Mouse (Mus musculus): ENCODE data around the gene Abca7.
A peak's percentile ranks its signal among the peaks of the same experiment; 100 is the strongest.

Gene Abca7

GRCm38 (mm10) chr10:79974668-79975067 is 21.6 kb upstream of the Abca7 start:
- no peak for DNase-seq

- DNase-seq = no peak
Observed at GRCm38 (mm10) chr10:79976071-79976721, 20.1 kb upstream of the Abca7 start.

DNA sequence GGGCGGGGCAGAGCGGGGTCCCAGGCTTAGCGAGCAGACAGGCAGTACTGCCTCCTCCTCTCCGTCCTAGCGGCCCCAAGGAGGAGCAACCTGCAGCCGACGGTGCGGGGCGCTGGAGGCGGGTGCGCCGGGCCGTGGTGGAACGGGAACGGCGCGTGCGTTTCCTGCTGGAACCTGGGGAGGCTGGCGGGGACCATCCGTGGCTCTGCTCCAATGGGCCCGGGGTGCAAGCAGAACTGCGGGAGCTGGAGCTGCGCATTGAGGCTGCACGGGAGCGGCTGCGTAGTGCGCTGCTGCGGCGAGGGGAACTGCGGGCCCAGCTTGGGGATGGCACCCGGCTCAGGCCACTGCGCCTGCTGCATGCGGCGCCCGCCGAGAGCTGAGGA is 19.6 kb upstream of the Abca7 start:
- DNase-seq = no peak

DNA sequence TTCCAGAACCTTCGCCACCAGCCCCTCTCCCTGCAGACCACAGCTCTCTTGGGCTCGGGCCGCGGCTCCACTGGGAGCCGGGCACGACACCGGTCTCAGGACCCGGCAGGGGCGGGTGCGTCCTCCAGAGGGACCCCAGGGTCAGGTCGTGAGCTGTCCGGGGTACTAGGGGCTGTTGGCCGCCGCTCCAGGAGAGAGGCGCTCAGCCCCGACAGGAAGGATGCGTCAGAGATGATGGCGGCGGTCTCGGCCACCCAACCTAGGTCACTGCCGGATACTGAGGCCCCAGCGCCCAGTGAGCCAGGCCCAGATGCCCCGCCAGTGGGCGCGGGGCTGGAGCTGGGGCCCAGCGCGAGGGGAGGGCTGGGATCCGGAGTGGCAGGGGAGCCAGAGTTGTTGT is 19.0 kb upstream of the Abca7 start:
- no peak for DNase-seq

DNA sequence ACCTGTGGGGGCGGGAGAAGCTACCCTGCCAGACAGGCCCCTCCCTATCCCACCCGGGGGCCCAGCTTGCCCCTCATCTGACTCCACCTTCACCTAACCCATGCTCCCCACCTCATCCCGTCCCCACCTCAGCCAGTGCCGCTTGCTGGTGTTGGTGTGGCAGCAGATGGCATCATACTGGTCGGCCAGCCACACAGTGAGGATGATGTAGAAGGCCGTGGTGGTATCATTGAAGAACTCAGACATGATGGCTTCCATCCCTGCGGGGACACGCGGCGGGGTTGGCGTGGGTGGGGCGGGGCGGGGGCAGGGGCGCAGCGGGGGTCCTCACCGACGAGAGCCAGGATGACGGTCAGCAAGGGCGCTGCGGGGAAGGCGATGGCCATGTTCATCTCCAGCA is 18.2 kb upstream of the Abca7 start:
- no peak for DNase-seq

GRCm38 (mm10) chr10:79979401-79980155 is 16.7 kb upstream of the Abca7 start:
- DNase-seq = no peak

DNA sequence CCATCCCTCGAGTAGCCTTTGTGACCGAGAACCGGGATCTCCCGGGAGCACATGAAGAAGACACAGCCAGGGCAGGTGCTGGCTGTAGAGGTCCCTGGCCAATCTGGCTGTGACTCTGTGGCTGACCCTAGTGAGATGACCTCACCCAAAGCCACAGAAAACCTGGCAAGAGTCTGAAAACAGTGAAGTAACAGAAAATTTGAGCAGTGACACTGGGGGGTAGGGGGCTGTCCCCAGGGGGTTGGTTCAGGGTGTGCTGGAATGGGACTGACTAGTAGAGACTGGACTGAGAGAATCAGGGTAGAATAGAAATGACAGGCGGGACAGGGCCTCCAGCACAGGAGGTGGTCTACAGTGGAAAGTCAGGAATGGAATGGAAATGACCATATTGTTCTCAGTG is 13.1 kb upstream of the Abca7 start:
- no peak for DNase-seq

- peak; percentile 69 to 72 for DNase-seq
Observed at GRCm38 (mm10) chr10:79983670-79984069, 12.6 kb upstream of the Abca7 start.

- DNase-seq = peak; percentile 91 to 94
Observed at GRCm38 (mm10) chr10:79984195-79984816, 12.0 kb upstream of the Abca7 start, which contains the start of gene Tmem259. TSS of gene Tmem259 (minus strand) at chr10:79984330.

- DNase-seq = peak; percentile 96 to 99
Observed at GRCm38 (mm10) chr10:79984871-79985270, 11.4 kb upstream of the Abca7 start.

DNA sequence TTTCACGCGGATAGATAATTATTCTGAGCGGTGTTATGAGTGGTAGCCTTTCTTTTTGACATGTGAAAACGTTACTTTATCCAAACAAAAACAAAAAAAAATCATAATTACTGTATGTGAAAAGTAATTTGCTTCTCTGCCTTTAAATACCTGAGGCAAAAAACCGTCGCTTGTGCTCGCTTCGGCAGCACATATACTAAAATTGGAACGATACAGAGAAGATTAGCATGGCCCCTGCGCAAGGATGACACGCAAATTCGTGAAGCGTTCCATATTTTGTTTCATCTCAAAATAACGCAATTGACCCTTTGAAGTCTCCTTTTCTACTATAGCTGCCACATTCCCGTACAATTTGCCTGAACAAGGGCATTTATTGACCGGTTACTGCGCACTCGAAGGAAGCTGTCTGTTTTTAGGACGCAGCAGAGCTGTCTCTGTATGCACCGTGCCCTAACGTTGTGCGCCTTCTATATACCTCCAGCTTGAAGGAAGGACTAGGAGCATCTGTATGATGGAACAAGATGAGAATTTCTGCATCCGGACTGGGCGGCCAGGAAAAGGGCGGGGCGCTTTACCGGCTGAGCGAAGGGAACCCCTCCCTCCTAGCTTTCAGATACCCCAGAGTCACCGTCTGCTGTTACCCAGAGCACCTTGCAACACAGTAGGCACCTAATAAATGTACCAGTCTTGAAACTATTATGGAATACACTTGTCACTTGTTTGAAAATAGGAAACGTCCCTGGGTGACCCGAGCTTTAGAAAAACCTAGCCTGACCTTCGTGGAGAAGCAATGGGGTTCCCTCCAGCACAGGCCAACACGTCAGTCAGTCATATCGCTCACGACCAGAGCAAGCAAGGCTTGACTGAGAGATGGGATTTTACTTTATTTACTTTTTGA is 10.7 kb upstream of the Abca7 start:
- DNase-seq = peak; percentile 79 to 84

DNA sequence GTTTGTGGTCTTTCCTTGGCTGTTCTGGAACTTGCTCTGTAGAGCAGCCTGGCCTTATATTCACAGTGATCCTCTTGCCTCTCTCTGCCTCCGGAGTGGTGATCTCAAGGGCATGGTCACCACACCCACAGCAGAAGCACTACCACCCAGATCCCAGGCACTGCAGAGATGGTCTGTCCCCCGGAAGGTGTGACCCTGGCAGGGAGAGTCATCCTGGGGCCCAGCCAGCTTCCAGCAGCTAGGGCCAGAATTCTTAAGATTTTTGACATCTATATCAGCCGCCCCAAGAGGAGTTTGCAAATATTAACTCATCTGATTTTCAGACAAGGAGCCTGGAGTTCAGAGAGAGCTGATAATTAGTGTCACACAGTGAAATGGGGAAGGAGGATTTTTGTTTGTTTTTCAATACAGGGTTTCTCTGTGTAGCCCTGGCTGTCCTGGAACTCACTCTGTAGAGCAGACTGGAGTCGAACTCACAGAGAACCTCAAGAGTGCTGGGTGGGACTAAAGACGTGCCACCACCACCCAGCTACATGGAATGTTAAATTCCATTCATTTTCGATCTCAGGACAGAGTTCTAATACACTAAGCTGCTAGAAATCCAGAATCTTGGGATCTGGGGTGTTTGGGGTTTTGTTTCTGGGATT is 9.9 kb upstream of the Abca7 start:
- peak; percentile 72 to 89 for DNase-seq

DNA sequence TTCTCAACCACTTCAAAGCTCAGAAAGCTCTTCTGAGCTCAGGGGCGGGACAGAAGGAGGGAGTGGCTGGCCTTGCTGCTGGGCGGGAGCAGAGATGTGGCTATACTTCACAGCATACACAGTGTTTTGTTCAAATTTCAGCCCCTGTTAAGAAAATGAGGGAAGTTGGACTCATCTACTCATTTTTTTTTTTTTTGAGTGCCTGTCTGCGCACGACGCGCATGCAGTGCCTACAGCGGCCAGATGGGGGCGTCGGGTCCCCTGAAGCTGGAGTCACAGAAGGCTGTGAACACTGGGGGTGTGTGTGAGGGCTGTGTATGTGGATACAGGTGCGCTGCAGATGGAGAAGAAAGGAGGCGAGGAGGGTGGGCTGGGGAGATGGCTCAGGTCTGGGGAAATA is 9.3 kb upstream of the Abca7 start:
- DNase-seq = peak; percentile 94 to 95

- peak in 1 of 2 experiments; percentile 44 for DNase-seq
Observed at GRCm38 (mm10) chr10:79987771-79988505, 8.4 kb upstream of the Abca7 start.

GRCm38 (mm10) chr10:79988506-79989271 is 7.6 kb upstream of the Abca7 start, which contains the start of gene Cnn2:
TSS of gene Cnn2 (plus strand) at chr10:79988584.
- DNase-seq = peak; percentile 84 to 92

DNA sequence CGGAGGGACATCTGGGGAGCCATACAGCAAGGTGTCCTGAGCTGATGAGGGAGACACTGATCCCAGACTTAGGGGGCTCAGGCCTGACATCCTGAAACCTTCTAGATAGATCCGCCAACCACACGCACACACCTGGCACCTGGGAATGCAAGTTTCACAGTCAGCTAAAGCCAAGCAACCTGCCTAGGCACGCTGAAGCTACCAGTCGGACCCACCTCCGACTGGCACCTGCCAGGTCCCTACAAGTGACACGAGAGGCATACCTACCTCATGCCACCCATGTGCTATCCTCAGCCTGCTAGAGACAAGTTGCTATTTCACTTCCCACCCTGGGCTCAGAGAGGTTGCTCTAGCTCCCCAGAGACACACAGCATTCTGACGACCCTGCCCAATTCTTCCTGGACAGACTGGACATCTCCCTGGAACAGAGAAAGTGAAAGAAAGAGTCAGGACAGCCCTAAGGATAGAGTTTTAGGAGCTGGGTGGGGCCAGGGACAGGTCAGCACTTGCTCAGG is 7.0 kb upstream of the Abca7 start:
- DNase-seq = no peak

GRCm38 (mm10) chr10:79989870-79990269 is 6.4 kb upstream of the Abca7 start:
- peak; percentile 80 to 94 for DNase-seq

DNA sequence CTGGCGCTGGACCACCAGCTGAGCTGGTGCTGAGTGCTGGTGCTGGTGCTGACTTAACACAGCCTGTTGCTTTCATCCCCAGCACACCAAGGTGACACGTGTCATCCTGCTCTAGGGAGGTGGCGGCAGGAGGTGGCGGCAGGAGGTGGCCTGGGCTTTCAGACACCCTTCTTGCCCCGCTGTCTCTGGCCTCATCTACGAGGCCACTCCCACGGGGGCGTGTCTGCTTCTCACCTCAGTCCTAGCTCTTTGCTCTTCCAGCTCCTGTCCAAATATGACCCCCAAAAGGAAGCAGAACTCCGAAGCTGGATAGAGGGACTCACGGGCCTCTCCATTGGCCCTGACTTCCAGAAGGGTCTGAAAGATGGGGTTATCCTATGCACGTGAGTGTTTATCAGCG is 5.2 kb upstream of the Abca7 start:
- peak in 1 of 2 experiments; percentile 41 for DNase-seq

- DNase-seq = no peak
Observed at GRCm38 (mm10) chr10:79991548-79991947, 4.7 kb upstream of the Abca7 start.

DNA sequence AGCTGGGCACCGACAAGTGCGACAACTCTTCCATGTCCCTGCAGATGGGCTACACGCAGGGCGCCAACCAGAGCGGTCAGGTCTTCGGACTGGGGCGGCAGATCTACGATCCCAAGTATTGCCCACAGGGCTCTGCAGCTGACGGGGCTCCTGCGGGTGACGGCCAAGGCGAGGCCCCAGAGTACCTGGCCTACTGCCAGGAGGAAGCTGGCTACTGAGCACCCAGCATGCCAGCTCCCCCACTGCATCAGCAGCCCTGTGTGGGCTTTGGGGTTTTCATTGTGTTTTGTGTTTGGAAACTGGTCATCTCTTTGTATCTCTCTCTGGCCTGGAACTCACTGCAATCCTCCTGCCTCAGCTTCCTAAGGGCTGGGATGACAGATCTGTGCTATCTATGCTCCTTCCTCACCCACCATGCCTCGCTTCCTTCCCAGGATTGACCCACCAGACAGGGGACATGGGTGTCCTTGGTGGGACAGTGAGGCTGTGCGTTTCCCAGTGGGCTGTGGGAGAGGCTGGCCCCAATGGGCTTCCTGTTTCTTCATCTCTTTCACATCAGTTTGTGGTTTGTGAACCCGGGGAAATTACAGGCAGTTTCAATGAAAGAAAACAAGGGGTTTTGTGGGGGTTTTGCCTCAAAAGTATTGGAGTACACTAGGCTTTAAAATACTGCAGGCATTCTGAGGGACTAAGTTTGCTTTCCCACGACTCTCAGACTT is 1.7 kb upstream of the Abca7 start:
- peak; percentile 65 to 69 for DNase-seq

Data from lung, postnatal 4 days (tissue).